Mouse (Mus musculus) left cerebral cortex, adult 2 months (tissue): Measurements from ENCODE around the gene Hsdl1. TPM values are rescaled to one million over a fixed set of nuclear protein-coding genes. Genes with fewer than 3 reads are reported as not detected.
A peak's percentile ranks its signal among the peaks of the same experiment; 100 is the strongest.

Source experiments
- DNase-seq, 2 experiments: peaks; one replicate each; pipeline ENCODE4 v3.0.0; 2021 to 2022; ENCODE audit warnings: low spot score in 2 of 2, mixed read lengths in 1 of 2; ENCODE audit errors: extremely low spot score in 1 of 2
- H3K27ac ChIP-seq: fragments of 200-600 bp; 2 replicates; pipeline ENCODE4 v1.8.1; 2022
- H3K4me3 ChIP-seq: fragments of 200-600 bp; 2 replicates; pipeline ENCODE4 v1.8.1; 2022
- CTCF ChIP-seq: fragments of 200-600 bp; IDR thresholded peaks from 2 replicates; pipeline ENCODE4 v1.8.1; 2022; ENCODE audit warnings: antibody characterized with exemption, mild to moderate bottlenecking, moderate library complexity
- intact Hi-C: fragments of 180-260 bp; cut with DNase I; formaldehyde crosslinking; loops from one replicate; pipeline ENCODE4 v1.15.1; 2025
- total RNA-seq, 2 experiments: library from RNA; stranded (reverse); gene quantifications; 2 replicates each; pipeline ENCODE4 v1.2.3; 2021

The Hsdl1 gene
- total RNA-seq, 2 experiments from 2014 or later, result 42.3 to 43.1 TPM

- intact Hi-C loops, result no loop called here
- DNase-seq, result no peak
- TF ChIP-seq CTCF, result no peak
Measured at GRCm38 (mm10) chr8:119571135-119571534, 3.8 kb downstream of the Hsdl1 start.

GRCm38 (mm10) chr8:119569881-119570280 lies 5.1 kb downstream of the Hsdl1 start:
- Histone ChIP-seq H3K27ac (no peak overlapping the region), H3K4me3 (no peak overlapping the region)
- intact Hi-C loops, result no loop called here
- TF ChIP-seq CTCF, result no peak
- DNase-seq, result no peak

More at GRCm38 (mm10) chr8:119571135-119571534, 3.8 kb downstream of the Hsdl1 start:
- H3K4me3 ChIP-seq, result no peak overlapping the region
- no peak overlapping the region for H3K27ac ChIP-seq

- no peak for TF ChIP-seq CTCF
- no peak overlapping the region for H3K4me3 ChIP-seq
- no peak overlapping the region for H3K27ac ChIP-seq
- intact Hi-C loops, result no loop called here
- no peak for DNase-seq
Measured at GRCm38 (mm10) chr8:119568951-119569350, 6.0 kb downstream of the Hsdl1 start.

- TF ChIP-seq CTCF, result no peak
- no peak for DNase-seq
- Histone ChIP-seq H3K4me3 (no peak overlapping the region), H3K27ac (no peak overlapping the region)
- intact Hi-C loops, result no loop called here
Measured at GRCm38 (mm10) chr8:119568251-119568650, 6.7 kb downstream of the Hsdl1 start.

- Histone ChIP-seq H3K27ac (no peak overlapping the region), H3K4me3 (no peak overlapping the region)
- no peak for TF ChIP-seq CTCF
- intact Hi-C loops, result no loop called here
- DNase-seq, result no peak
Measured at GRCm38 (mm10) chr8:119566367-119566766, 8.6 kb downstream of the Hsdl1 start.

- Histone ChIP-seq H3K27ac (no peak overlapping the region), H3K4me3 (no peak overlapping the region)
- intact Hi-C loops, result no loop called here
- DNase-seq, result no peak
- no peak for TF ChIP-seq CTCF
Measured at GRCm38 (mm10) chr8:119563849-119564251, 11.1 kb downstream of the Hsdl1 start.

GRCm38 (mm10) chr8:119559402-119559720 lies 15.6 kb downstream of the Hsdl1 start:
- DNase-seq, result no peak
- Histone ChIP-seq H3K27ac (peak overlapping the region; percentile 83), H3K4me3 (peak overlapping the region; percentile 86)
- intact Hi-C loops, result loop anchor here (1.0 kb wide), 1 partner anchor 15 kb away; no protein-coding TSS in a partner anchor
- TF ChIP-seq CTCF, result no peak

GRCm38 (mm10) chr8:119558603-119559401 lies 16.2 kb downstream of the Hsdl1 start, which contains the start of gene Mbtps1:
Mbtps1 (minus strand) TSS chr8:119558735.
- peak; percentile 97 to 98 for DNase-seq
- Histone ChIP-seq H3K27ac (peak within 1 kb of the TSS; percentile 96), H3K4me3 (peak within 1 kb of the TSS; percentile 86)
- intact Hi-C loops, result loop anchor here (1.0 kb wide), 2 partner anchors 15 to 46 kb away; partner anchors contain the start of gene Taf1c
- TF ChIP-seq CTCF, result no peak; the same call in 1 of the 2 replicates

GRCm38 (mm10) chr8:119557821-119558602 lies 17.0 kb downstream of the Hsdl1 start:
- peak overlapping the region; percentile 96 for H3K27ac ChIP-seq
- DNase-seq, result no peak
- H3K4me3 ChIP-seq, result peak overlapping the region; percentile 86
- intact Hi-C loops, result loop anchor here (1.0 kb wide), 1 partner anchor 47 kb away; the partner anchor contains the start of gene Taf1c
- no peak for TF ChIP-seq CTCF

- no peak for DNase-seq
- intact Hi-C loops, result no loop called here
- no peak for TF ChIP-seq CTCF
- H3K27ac ChIP-seq, result no peak overlapping the region
- H3K4me3 ChIP-seq, result peak overlapping the region; percentile 86
Measured at GRCm38 (mm10) chr8:119557132-119557531, 17.9 kb downstream of the Hsdl1 start.

- no peak overlapping the region for H3K27ac ChIP-seq
- intact Hi-C loops, result no loop called here
- DNase-seq, result no peak
- no peak for TF ChIP-seq CTCF
- no peak overlapping the region for H3K4me3 ChIP-seq
Measured at GRCm38 (mm10) chr8:119555861-119556260, 19.1 kb downstream of the Hsdl1 start.

- TF ChIP-seq CTCF, result no peak
- intact Hi-C loops, result no loop called here
- Histone ChIP-seq H3K27ac (no peak overlapping the region), H3K4me3 (no peak overlapping the region)
- no peak for DNase-seq
Measured at GRCm38 (mm10) chr8:119552967-119553366, 22.0 kb downstream of the Hsdl1 start.
